Mouse (Mus musculus) liver, postnatal 0 days (tissue): Measurements from ENCODE around the gene Arhgdib.

ENCODE experiments used
- CTCF ChIP-seq: sonication (generic); IDR thresholded peaks from 2 replicates; pipeline ENCODE4 v1.5.1; 2016; ENCODE audit warnings: antibody characterized with exemption, low read depth
- EP300 ChIP-seq: IDR thresholded peaks from 2 replicates; pipeline ENCODE4 v1.6.1; 2016; ENCODE audit warnings: antibody characterized with exemption, low read depth, mild to moderate bottlenecking

GRCm38 (mm10) chr6:136964609-136965510, 23.2 kb upstream of the Arhgdib start:
- TF ChIP-seq CTCF, result peak; percentile 45
- peak; percentile 53 for TF ChIP-seq EP300
